Mouse (Mus musculus) cerebellum, adult 9-11 months (tissue): ENCODE measurements at regions not wholly inside any gene's neighbourhood (a gene's known extent, or its start where the extent isn't known, plus 50 kb on each side); places are given as distances from the start of the nearest gene placed in this dataset.

Source experiments
- DNase-seq: peaks from one replicate; pipeline ENCODE4 v3.0.0; 2022

DNA sequence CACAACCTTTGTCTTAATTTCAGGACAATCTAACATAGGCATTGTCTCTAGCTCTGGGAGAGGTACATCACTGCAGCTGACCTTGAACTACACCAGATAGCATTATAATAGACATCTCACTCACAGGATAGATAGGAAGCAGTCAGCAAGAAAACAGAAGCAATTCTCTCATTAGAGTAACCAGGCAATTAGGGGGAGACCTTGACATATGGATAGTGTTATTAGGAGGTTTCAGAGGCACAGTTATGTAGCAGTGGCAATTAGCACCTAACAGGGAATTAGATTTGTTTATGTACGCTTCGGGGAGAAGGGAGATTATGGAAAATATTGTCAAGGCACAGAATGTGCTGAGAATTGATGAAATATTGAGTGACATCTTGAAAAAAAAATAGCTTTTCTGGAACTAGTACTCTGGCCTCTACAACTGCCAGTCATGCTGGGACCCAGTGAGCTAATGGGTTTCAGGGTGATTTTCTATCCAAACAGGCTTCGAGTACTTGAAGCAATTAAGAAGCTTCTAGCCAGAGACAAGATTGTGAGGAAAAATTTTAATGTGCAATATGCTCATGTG lies 216.8 kb upstream of the Aco1 start:
- no peak for DNase-seq

DNA sequence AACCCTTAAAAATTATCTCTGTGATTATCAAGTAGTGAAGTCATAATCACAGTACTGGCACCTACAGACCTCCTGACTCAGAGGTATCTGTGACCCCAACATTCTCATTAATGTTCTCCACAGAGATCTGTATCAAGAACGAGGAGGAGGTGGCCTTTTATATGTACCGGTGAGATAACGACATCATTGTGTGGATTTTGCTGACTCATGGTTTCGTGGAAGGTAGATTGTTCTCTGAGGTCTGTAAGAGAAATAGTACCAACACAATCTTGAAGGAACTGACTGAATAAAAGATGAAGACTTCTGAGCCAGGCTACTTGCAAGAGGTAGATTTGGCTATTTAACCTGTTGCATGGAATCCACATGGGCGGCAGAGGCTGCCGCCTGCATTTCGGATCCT lies 216.3 kb upstream of the Aco1 start:
- DNase-seq, result no peak

DNA sequence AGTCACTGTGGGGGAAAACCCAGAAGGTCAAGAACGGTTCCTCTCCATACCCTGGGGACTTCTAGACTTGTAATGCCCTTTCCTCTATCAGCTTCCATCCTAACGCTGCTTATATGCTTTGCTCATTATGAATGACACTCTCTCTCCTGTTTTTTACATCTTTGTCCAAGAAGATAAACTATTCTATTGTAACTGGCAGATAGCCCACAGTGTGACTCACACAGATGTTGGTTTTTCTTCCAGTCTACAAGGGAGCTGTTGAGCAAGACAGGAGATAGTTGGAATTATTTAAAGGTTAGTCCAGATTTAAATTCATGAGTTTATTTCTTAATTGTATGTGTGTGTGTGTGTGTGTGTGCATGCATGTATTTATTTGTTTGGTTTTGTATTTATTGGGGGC lies 214.4 kb upstream of the Aco1 start:
- no peak for DNase-seq

DNA sequence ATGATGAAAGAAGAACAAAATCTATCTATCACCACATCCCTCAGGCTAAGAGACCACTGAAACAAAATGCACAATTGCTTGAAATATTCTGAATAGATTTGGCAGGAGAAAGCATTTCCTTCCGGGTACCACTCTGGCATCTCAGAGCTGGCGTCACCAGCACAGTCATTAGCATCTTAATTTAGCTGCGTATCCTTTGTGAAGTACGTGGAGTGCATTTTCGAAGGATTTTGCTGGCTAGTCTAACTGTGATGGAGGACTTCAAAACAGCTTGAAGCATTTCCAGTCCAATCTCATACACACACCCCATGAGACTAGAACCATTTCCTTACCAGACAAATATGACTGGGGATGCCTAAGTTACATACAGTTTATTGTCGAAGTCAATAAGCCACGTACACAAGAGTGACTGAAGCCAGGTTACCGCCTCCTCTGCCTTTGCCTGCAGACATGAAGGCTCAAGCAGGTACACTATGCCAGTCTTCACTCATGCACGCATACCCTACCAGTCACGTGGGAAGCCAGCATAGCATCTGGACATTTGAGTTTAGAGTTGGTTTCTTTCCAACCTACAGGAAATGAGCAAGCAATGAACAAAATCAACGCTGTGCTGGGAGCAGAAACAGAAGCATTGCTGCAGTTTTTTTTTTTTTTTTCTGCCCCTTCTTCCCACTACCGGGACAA lies 208.7 kb upstream of the Aco1 start:
- no peak for DNase-seq

DNA sequence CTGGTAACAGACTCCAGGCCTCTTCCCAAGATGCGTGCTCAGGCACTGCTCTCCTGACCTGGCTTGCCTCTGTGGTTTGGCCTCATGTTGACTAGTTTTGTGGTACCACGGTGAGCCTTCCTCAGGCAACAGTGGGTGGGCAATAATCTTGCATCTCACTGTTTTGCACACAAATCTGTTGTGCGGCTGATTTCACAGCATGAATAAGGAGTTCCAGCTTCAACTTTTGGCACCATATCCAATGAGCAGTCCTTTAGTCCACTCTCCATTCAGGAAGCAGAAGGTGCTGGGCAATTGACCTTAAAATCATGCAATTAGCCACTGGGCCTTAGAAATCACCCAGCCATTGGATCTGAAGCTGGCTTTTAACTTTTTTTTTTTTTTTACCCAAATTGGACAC lies 184.2 kb upstream of the Aco1 start:
- DNase-seq, result no peak

DNA sequence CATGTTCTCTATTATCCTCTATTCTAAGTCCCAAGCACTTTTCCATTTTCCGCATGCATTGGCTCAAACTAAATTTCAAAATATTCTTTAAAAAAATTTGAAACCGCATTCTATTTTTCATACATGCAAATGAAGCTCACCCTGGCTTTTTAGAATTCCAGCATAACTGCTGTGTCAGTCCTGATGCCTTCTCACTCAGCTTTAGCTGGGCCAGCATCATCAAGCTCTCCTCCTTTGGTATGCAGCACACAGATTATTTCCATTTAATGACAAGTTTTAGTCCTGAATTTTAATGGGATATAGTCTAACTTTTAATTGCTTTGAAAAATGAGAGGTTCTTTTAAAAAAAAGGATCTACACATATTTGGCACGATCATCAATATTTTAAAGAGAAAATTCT lies 174.9 kb upstream of the Aco1 start:
- no peak for DNase-seq

DNA sequence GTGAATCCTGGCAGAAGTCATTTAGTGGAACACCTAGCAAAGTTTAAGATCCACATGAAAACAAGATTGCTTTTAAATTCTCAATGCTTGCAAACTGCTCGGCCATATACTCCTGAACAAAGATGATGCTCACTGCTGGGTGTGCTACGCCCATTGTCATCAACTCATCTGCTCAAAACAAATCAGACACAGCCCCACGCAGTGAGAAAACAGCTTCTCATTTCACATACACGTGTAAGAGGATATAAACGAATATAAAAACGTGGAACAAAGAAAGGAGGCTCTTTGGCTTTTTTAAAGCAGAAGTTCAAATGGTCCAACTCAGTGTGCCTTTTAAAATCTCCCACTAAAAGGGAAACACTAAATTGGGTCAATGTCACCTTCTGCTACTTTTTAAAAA lies 151.5 kb upstream of the Aco1 start:
- DNase-seq, result no peak

DNA sequence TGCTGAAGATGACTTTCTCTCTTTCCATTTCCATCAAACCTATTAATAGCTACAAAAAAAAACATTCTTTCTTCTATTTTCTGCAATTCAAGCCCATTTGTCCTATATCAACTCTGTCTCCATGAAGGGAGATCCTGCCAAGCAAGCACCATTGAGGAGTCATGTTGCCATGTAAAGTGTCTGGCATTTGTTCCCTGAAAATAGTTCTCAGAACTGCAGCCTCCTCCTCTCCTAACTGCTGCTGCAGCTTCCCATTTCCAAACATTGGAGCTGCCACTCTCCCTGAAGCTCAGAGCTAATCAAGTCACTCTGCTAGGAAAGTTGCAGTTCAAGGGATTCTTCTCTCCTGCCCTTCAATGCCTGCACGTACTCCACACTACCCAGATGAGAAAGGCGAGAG lies 151.0 kb upstream of the Aco1 start:
- DNase-seq, result no peak

DNA sequence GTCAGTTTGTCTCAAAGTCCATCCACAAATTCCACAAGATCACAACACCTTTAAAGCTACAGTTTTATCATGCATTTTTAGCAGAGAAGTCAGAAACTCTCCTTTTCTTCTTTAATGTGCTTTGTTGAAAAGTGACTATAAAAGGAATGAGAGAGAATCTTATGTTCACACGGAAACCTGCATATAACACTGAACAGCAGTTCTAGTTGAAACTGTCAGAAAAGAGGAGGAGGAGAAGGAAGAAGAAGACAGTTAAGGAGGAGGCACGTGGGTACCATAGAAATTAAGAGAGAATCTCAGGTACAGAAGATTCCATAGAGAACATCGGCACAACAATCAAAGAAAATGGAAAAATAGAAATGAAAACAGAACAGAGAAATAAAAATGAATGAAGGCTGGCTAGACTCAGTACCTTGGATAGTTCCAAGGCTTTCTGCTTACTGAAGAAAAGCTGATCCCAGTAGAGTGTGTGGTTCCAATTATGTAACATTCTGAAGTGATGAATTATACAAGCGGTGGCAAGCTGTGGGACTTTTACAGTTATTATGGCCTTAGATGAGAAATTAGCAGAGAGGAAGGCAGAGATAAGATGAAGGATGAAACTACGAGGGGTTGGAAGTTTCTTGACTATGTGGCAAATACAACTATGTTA lies 144.0 kb upstream of the Aco1 start:
- DNase-seq, result no peak

DNA sequence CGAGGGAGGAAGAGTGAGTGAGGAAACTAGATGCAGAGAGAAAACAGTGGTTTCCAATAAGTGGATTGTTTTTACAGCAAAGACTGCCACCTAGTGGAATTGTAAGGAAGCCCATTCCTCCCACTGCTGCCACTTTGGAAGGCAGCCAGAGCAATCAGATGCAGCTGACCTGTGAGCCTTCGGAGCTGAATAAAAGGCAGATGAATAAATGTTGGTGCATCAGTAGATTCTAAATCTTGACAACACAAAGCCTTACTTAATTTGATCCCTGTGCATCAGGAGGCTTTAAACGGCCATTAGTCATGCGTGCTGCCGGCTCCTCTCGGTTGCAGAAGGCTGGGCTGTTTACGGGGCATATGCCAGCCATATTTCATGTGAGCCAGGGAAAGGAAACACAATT lies 128.2 kb upstream of the Aco1 start:
- peak; percentile 66 for DNase-seq

DNA sequence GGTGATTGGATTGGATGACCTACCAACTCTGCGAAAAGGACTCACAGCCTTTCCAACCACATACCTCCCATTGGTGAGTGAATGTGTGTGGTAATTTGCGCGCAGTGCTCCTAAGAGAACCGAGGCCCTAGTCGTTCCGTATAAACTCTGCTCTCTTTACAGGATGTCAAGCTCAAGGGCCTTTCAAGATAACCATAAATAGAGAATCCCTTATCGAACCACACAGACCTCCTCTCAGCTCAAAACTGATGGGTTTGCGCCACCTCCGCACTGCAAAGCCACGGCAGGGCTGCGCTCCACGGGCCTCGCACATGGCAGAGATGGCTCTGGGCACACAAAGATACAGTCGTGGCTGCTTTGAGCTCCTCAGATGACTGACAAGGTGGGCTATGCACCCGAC lies 126.0 kb upstream of the Aco1 start:
- no peak for DNase-seq

DNA sequence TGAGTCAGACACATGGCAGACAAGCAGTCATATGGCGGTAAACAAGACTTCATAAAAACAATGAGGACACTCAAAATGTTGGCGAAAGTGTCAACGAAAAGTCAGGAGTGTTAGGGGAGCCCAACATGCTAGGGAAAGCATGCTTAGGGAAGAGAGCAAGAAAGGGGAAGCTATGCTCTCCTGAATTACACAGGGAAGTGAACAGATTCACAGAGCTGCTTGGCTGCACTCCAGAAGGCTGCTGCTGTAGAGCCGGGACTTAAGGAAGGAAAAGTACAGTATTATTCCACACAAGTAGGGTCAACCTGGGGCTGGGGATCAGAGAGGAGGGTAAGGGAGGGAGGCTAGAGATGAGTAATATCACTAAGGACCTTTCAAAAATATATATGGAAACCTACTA lies 124.7 kb upstream of the Aco1 start:
- no peak for DNase-seq

DNA sequence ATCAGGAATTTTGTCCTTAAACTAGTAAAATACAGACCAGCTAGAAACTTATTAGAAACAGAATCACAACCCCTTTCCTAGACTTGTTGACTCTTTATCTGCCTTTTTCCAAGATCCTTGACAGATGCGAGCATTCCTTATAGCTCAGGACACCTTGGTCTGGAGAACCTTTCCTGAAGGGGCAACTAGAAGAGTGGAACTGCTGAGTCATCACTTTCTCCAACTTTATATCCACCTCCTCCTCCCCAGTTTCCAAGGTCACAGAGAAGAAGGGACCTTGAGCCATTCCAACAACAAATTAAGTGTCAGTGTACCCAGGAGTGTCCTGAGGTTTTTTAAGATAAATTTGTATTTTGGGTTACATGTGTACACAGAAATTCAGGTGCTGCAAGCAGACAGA lies 111.5 kb upstream of the Aco1 start:
- DNase-seq, result no peak

DNA sequence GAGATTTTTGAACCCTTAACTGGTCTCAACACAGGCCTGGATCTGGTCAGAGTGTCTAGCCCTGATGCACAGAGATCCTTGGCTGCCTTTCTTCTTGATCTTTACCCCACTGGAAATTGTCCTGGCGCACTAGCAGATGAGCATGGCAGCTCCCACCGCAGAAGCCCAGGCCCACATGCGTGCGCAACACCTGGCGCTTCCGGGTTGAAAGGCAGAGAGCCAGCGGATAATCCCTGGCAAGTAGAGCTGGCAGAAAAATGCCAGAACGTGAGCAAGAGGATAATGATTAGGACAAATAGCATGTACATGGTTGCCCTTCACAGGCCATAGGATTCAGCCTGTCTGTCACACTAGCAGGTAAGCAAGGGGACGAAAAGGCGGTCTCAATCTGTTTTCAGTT lies 95.0 kb upstream of the Aco1 start:
- no peak for DNase-seq

DNA sequence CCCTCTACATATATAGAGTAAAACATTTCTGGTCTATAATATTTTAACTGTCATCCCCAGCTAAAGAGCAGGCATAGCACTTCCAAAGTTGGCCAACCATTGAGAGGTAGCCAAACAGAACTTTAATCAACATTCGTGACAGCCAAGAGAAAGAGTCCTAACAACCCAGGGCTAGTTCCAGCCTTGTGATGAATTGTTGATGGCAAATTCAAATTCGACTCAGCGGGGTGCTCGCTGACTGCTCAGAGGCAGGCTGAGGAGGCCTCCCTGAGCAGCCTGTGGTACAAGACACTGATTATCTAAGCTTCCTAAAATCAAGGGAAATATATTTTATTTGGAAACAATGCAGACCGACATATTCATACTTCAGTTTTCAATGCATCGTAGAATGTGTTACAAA lies 93.8 kb upstream of the Aco1 start:
- DNase-seq, result no peak

DNA sequence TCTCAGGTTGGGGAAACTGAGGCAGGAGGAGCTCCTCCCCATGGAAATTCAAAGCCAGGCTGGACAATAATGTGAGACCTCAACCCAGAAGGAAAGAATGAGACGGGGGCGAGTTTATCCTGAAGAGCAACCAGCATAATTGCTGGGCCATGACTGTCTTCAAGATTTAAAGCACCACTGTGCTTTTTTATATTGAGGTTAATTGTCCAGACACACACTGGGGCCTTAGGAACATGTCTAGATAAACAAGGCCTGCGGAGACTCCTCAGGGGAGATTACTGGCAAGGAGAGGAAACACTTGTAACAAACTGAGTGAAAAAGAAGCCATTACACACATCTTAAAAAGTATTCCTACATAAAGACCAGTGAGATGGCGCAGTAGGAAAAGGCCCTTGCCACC lies 91.0 kb upstream of the Aco1 start:
- DNase-seq, result no peak

DNA sequence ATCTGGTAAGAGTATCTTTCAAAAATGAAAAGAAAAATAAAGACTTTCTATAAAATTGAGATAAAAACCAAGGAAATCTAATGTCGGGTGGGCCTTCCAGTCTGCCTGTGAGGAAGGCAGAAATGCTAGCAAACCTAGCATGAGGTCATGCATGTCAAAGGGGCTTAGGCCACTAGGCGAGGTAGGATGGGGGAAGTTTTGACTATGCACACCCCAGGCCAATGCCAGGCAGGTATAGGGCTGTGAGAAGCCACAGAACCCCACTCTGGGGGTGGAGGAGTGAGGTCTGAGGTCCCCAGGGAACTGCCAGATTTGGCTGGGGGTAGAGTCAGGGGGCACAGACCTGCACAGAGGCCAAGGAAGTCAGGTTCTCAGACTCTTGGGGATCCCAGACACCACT lies 89.5 kb upstream of the Aco1 start:
- no peak for DNase-seq

DNA sequence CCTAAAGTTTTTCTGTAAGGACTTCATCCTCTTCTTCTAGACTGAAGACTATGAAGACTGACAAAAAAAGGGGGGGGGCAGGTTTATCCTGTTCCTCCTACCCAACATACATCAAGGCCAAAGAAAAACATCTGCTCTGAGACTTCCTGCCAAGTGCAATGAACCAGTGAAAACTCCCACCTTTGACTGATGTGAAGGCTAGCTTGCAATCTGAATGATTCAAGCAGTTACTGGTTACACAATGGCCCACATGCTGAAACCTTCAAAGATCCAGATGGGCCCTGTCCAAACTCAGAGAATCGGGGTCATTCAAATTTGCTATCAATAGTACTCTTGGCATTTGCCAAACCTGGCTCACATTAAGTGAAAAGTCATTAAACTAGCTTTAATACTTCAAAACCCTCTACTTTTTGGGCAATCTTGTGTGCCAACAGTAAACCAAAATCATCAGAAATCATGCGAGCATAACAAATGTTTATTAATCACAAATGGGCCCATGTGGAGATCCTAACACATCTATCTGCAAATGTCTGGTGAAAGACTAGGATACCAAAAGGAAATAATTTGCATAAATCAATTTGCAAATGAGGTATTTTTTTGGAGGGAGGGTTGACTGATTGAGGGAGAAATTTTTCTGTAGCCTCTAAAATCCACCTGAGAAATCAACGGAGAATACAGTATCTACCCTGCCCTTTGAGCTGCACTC lies 79.0 kb upstream of the Aco1 start:
- no peak for DNase-seq

DNA sequence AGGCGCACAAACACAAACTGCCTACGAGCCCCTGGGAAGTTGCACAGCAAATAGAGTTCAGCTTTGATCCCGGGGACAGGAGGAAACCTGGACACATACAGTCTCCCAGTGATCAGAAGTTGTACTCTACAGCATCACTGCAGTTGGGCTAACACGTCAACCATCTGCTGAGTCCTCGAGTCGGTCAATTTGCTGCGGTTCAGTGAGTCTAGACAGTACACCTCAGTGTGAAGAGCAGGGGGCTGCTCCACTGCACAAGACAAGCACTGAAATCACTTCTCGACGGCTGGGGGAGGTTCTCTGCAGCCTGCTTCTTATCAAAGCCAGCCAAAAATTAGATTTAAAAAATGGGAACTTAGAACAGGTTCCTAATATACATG lies 78.4 kb upstream of the Aco1 start:
- DNase-seq, result no peak

DNA sequence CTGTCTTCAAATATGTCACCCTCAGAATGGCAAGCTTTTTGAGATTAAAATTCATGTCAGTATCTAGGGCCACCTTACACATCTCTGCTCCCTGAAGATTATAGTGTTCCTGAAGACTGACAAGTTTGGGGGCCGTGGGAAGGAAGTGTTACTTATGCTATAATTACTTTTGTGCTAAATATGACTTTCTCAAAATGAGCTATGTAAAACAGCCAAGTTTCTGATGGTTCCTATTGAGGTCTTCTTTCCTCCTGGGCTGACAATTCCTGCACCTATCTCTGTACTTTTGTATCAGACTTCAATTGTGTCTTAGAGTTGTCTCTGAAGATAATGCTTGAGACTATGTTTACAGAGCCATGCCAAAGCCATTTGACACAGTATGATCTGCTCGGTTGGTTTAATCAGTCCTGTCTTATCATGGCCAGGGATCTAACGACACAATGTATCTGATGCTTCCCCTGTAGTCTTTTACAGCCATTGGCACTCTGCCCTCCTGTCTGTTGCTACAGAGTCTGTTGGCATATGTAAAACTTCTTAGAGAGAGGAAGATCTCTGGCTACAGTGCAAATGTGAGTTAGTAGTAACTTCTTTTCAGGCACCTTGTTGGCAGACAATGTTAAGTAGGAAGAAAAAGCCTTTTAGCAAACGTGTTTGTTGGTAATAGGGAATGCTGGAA lies 71.8 kb upstream of the Aco1 start:
- DNase-seq, result no peak

DNA sequence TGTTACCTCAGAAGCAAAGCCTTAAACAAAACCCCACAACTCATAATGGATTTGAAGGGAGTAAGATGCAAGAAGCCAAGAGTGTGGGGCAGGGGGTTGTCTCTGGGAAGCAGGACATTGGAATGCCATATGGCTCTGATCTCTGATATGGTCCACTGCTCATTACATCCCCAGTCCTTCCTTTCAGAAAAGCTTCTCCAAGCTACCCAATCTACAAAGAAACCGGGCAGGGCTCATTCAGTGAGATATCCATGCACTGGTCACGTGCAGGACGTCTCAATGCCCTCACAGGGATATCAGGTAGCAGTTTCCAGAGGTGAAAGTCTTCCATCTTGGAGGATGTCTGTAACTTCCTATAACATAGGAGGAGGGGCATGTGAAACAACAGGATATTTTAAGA lies 61.8 kb upstream of the Aco1 start:
- DNase-seq, result no peak

DNA sequence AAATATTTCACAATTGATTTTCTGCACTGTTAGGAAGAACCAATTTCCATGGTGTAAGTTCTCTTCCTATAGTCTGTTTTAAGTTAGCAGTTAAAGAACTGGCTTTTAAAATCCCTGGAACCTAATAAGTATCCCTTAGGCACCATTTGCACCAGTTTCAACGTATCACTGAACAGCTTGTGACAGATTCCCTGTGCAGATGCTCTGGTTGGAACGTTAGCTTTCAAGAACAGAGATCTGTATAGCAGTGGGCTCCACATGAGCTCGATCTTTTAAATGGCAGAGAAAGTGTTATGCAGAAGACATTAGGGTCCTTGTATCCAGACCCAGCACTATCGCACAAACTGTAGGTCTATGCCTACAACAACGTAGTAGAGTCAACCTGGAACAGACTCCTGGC lies 52.6 kb upstream of the Aco1 start:
- DNase-seq, result no peak
